Mouse (Mus musculus) neural tube, embryonic 13.5 days (tissue): Measurements from ENCODE around the gene Plcxd3. TPM values are rescaled to one million over a fixed set of nuclear protein-coding genes. Genes with fewer than 3 reads are reported as not detected.

Source experiments
- ATAC-seq: fragments of 200-750 bp; cut with Nextera tagmentation; 2 replicates; pipeline ENCODE4 v1.8.0; 2017; ENCODE audit warnings: low read depth, mild to moderate bottlenecking, moderate TSS enrichment, moderate library complexity
- H3K27ac ChIP-seq: fragments of 300-500 bp; sonication (generic); replicated peaks from 2 replicates; pipeline ENCODE4 v1.5.1; 2015; ENCODE audit warnings: moderate library complexity, mild to moderate bottlenecking, inconsistent platforms
- H3K27me3 ChIP-seq: fragments of 300-500 bp; sonication (generic); 2 replicates; pipeline ENCODE4 v1.6.1; 2015; ENCODE audit warnings: mild to moderate bottlenecking, inconsistent platforms
- H3K36me3 ChIP-seq: fragments of 300-500 bp; sonication (generic); 2 replicates; pipeline ENCODE4 v1.6.1; 2015; ENCODE audit warnings: mild to moderate bottlenecking, inconsistent platforms
- H3K4me1 ChIP-seq: fragments of 300-500 bp; sonication (generic); replicated peaks from 2 replicates; pipeline ENCODE4 v1.6.1; 2015; ENCODE audit warnings: inconsistent platforms
- H3K4me2 ChIP-seq: fragments of 300-500 bp; sonication (generic); 2 replicates; pipeline ENCODE4 v1.6.1; 2015; ENCODE audit warnings: inconsistent platforms, mild to moderate bottlenecking, moderate library complexity
- H3K4me3 ChIP-seq: fragments of 300-500 bp; sonication (generic); 2 replicates; pipeline ENCODE4 v1.5.1; 2015; ENCODE audit warnings: mild to moderate bottlenecking, inconsistent platforms
- H3K9ac ChIP-seq: fragments of 300-500 bp; sonication (generic); 2 replicates; pipeline ENCODE4 v1.6.1; 2015; ENCODE audit warnings: moderate library complexity, mild to moderate bottlenecking, inconsistent platforms
- H3K9me3 ChIP-seq: fragments of 300-500 bp; sonication (generic); 2 replicates; pipeline ENCODE4 v1.6.1; 2016; ENCODE audit warnings: inconsistent platforms
- WGBS: fragments of 180-500 bp; shearing (Covaris S2); methylation state at CpG from one replicate; pipeline ENCODE4 v1.1.7; 2015; 5-methylcytosine and 5-hydroxymethylcytosine counted together
- polyA plus RNA-seq: library from polyadenylated mRNA; unstranded; fragments of >200 nt; fragmentation: Nextera tagmentation; extraction: Ambion mirVana; gene quantifications from 2 replicates; pipeline ENCODE4 v1.2.1, GENCODE M21; 2015

The Plcxd3 gene
- 35.1 and 37.1 TPM in 2 replicates for polyA plus RNA-seq

- H3K27me3 ChIP-seq = no peaks in the 10 kb centered on the region
- under 1% methylated on average over 33 of the region's 33 CpGs for WGBS
- peak; percentile 91 for ATAC-seq
- no peaks in the 10 kb centered on the region for H3K36me3 ChIP-seq
- H3K9ac ChIP-seq = peak within 1 kb of the TSS; percentile 80
- H3K4me2 ChIP-seq = peak within 1 kb of the TSS; percentile 85
- H3K4me1 ChIP-seq = peaks cover 21% of the 10 kb centered on the region
- no peaks in the 10 kb centered on the region for H3K9me3 ChIP-seq
- peak within 1 kb of the TSS; percentile 58 for H3K4me3 ChIP-seq
- H3K27ac ChIP-seq = peak within 1 kb of the TSS; percentile 52
Measured at GRCm38 (mm10) chr15:4375423-4376220, at the start of gene Plcxd3. Gene Plcxd3 (plus strand): TSS chr15:4375491.

DNA sequence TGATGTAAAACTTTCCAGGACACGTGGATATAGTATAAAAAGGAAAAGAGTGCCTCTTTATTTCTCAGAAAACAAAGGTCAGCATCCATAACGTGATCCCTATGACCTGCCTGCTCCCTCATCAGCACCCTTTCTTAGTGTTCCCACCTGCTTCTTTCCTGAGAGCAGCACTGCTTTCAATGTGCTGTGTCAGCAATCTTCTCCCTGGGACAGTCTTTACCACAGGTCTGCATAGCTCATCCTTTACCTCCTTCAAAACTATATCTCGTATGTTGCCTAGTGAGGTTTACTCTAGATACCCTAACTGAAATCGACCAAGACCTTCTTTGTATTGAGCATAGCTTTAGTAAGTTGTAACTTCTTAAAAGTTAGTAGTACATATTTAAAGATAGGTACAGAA lies 43.4 kb upstream of the Plcxd3 start:
- H3K9me3 ChIP-seq = no peaks in the 10 kb centered on the region
- no peak overlapping the region for H3K4me3 ChIP-seq
- no peak for ATAC-seq
- H3K27me3 ChIP-seq = no peaks in the 10 kb centered on the region
- no peaks in the 10 kb centered on the region for H3K4me1 ChIP-seq
- no peak overlapping the region for H3K4me2 ChIP-seq
- H3K27ac ChIP-seq = no peak overlapping the region
- no peaks in the 10 kb centered on the region for H3K36me3 ChIP-seq
- 82% methylated on average over 4 of the region's 4 CpGs for WGBS
- no peak overlapping the region for H3K9ac ChIP-seq

GRCm38 (mm10) chr15:4341620-4342019 lies 33.7 kb upstream of the Plcxd3 start:
- no peak overlapping the region for H3K4me2 ChIP-seq
- H3K9me3 ChIP-seq = no peaks in the 10 kb centered on the region
- 13% methylated on average over 4 of the region's 4 CpGs for WGBS
- H3K27me3 ChIP-seq = no peaks in the 10 kb centered on the region
- H3K4me1 ChIP-seq = no peaks in the 10 kb centered on the region
- no peak overlapping the region for H3K27ac ChIP-seq
- ATAC-seq = no peak
- no peak overlapping the region for H3K4me3 ChIP-seq
- H3K9ac ChIP-seq = no peak overlapping the region
- no peaks in the 10 kb centered on the region for H3K36me3 ChIP-seq

- WGBS = 41% methylated on average over 7 of the region's 7 CpGs
- no peak for ATAC-seq
- Histone ChIP-seq H3K4me1 (no peaks in the 10 kb centered on the region), H3K4me3 (no peak overlapping the region), H3K27me3 (no peaks in the 10 kb centered on the region), H3K36me3 (no peaks in the 10 kb centered on the region), H3K9ac (no peak overlapping the region), H3K9me3 (no peaks in the 10 kb centered on the region), H3K4me2 (no peak overlapping the region), H3K27ac (no peak overlapping the region)
Measured at GRCm38 (mm10) chr15:4348816-4349553, 26.3 kb upstream of the Plcxd3 start.

GRCm38 (mm10) chr15:4356397-4356796 lies 18.9 kb upstream of the Plcxd3 start:
- Histone ChIP-seq H3K27ac (no peak overlapping the region), H3K4me2 (no peak overlapping the region), H3K36me3 (no peaks in the 10 kb centered on the region), H3K9me3 (no peaks in the 10 kb centered on the region), H3K27me3 (no peaks in the 10 kb centered on the region), H3K9ac (no peak overlapping the region), H3K4me1 (no peaks in the 10 kb centered on the region), H3K4me3 (no peak overlapping the region)
- 87% methylated on average over 11 of the region's 11 CpGs for WGBS
- ATAC-seq = no peak

DNA sequence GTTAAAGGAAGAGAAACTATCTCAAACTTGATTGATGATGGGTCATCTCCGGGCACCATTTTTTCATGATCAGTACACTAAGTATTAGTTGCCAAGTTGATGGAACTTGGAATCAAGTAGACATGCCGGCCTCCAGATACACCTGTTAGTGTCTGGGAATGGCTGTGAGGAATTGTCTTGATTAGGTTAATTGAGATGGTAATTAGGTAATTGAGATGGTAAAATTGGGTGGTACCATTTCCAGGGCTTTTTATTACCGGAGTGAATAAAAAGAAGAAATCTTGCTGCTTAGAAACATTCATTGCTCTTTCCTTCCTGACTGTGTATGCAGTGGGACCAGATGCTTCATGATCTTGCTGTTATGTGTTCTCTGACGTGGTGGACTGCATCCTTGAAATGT lies 17.6 kb upstream of the Plcxd3 start:
- no peaks in the 10 kb centered on the region for H3K27me3 ChIP-seq
- no peaks in the 10 kb centered on the region for H3K4me1 ChIP-seq
- no peaks in the 10 kb centered on the region for H3K9me3 ChIP-seq
- 71% methylated on average over 4 of the region's 4 CpGs for WGBS
- H3K4me3 ChIP-seq = no peak overlapping the region
- no peak overlapping the region for H3K4me2 ChIP-seq
- H3K9ac ChIP-seq = no peak overlapping the region
- H3K36me3 ChIP-seq = no peaks in the 10 kb centered on the region
- H3K27ac ChIP-seq = no peak overlapping the region
- ATAC-seq = no peak

DNA sequence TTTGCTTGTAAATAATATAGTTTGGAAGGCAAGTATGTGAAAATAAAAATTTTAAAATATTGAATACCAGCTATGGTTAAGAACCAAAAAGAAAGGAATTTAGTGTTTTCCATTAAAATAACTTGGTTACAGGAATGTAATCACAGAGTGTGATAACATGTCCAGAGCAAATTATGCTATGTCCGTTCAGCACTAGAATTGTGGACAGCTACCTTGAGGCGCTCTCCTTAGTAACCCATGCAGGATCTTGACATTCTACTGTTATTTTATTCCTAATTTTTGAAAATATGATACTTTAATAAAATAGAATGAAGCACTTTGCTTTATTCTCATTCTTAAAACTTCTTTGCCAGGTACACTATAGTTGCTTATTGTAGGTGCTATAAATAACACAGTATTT lies 7.5 kb upstream of the Plcxd3 start:
- ATAC-seq = no peak
- no peaks in the 10 kb centered on the region for H3K27me3 ChIP-seq
- H3K4me2 ChIP-seq = no peak overlapping the region
- H3K9me3 ChIP-seq = no peaks in the 10 kb centered on the region
- H3K4me3 ChIP-seq = no peak overlapping the region
- no peaks in the 10 kb centered on the region for H3K36me3 ChIP-seq
- no peak overlapping the region for H3K9ac ChIP-seq
- H3K27ac ChIP-seq = no peak overlapping the region
- 79% methylated on average over 2 of the region's 2 CpGs for WGBS
- no peaks in the 10 kb centered on the region for H3K4me1 ChIP-seq

- Histone ChIP-seq H3K4me1 (peaks cover 21% of the 10 kb centered on the region), H3K27me3 (no peaks in the 10 kb centered on the region), H3K36me3 (no peaks in the 10 kb centered on the region), H3K4me2 (peak overlapping the region; percentile 85), H3K4me3 (peak overlapping the region; percentile 58), H3K27ac (no peak overlapping the region), H3K9me3 (no peaks in the 10 kb centered on the region), H3K9ac (peak overlapping the region; percentile 80)
- ATAC-seq = no peak
- WGBS = 47% methylated on average over 6 of the region's 6 CpGs
Measured at GRCm38 (mm10) chr15:4374453-4374990, 769 bp upstream of the Plcxd3 start.

DNA sequence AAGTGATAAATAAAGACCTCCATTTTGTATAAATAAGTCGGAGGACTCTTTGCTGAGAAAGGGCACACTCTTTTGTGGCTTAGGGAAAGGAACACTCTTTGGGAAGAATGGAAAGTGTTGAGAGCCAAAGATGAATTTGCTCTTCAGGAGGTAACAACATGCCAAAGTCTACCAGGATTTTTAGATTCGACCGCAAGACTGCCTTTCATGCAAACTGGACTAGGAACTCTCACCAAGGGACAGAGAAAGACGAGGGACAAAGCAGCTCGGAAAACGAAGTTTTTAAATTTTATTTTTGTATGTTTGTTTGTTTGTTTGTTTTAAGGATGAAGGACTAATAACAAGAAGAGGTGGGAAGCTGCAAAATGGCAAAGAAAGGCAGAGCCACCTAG lies 264 bp upstream of the Plcxd3 start:
- WGBS = 20% methylated on average over 6 of the region's 6 CpGs
- no peak overlapping the region for H3K27ac ChIP-seq
- ATAC-seq = 0 out of 2 replicates have a peak, but pooled peaks have one; percentile 8

DNA sequence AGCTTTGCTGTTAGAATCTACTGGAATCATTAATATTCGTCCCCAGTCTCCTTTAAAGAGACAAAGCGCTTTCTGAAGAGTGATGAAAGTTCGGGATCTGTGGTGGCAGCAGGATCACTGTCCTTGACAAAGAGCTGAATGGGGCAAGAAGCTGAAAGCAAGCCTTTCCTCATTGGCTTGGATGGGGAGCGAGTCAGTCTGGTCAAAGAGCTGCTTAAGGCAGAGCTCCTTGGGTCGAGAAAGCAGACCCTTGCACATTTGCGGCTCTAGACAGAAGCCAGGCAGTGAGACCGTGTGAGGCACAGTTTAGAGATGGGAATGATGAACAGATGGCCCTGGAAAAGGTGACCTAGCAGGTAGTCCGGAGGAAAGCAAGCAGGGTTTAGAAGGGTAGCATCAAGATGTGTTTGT lies 935 bp downstream of the Plcxd3 start:
- H3K4me3 ChIP-seq = peak overlapping the region; percentile 58
- H3K4me1 ChIP-seq = peaks cover 21% of the 10 kb centered on the region
- H3K9me3 ChIP-seq = no peaks in the 10 kb centered on the region
- peak overlapping the region; percentile 85 for H3K4me2 ChIP-seq
- peak overlapping the region; percentile 80 for H3K9ac ChIP-seq
- no peaks in the 10 kb centered on the region for H3K27me3 ChIP-seq
- no peaks in the 10 kb centered on the region for H3K36me3 ChIP-seq
- peak overlapping the region; percentile 52 for H3K27ac ChIP-seq
- peak; percentile 19; the same call in 1 of the 2 replicates for ATAC-seq
- WGBS = 9% methylated on average over 8 of the region's 8 CpGs

More for the DNA sequence above, 264 bp upstream of the Plcxd3 start:
- Histone ChIP-seq H3K9ac (peak overlapping the region; percentile 80), H3K4me3 (peak overlapping the region; percentile 58), H3K27me3 (no peaks in the 10 kb centered on the region), H3K4me1 (peaks cover 21% of the 10 kb centered on the region), H3K4me2 (peak overlapping the region; percentile 85), H3K36me3 (no peaks in the 10 kb centered on the region), H3K9me3 (no peaks in the 10 kb centered on the region)

GRCm38 (mm10) chr15:4378766-4379165 lies 3.5 kb downstream of the Plcxd3 start:
- no peak for ATAC-seq
- H3K9me3 ChIP-seq = no peaks in the 10 kb centered on the region
- H3K4me1 ChIP-seq = peaks cover 21% of the 10 kb centered on the region
- no peaks in the 10 kb centered on the region for H3K27me3 ChIP-seq
- H3K4me2 ChIP-seq = no peak overlapping the region
- no peak overlapping the region for H3K9ac ChIP-seq
- H3K4me3 ChIP-seq = no peak overlapping the region
- H3K36me3 ChIP-seq = no peaks in the 10 kb centered on the region
- H3K27ac ChIP-seq = no peak overlapping the region
- 57% methylated on average over 5 of the region's 5 CpGs for WGBS

DNA sequence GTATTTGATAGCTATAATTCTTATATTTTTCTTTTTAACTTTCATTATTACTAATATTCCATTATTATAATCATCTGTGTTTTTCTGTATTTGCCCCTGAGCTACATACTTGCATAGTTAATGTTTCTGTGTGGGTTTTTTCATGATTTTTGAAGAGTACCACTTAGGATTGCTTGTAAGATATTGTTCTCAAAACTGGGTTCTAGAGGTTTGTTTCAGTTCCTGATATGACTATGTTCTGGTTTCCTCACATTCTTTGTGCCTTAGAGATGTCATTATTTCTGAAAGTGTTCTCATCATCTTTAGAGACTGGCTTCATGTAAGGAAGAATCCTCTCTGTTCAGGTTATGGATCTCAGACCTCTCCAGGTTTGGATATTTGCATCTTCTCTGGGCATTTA lies 12.5 kb downstream of the Plcxd3 start:
- Histone ChIP-seq H3K4me3 (no peak overlapping the region), H3K4me1 (no peaks in the 10 kb centered on the region), H3K9ac (no peak overlapping the region), H3K27ac (no peak overlapping the region), H3K9me3 (no peaks in the 10 kb centered on the region), H3K36me3 (no peaks in the 10 kb centered on the region), H3K4me2 (no peak overlapping the region), H3K27me3 (no peaks in the 10 kb centered on the region)
- no peak for ATAC-seq
